Mouse (Mus musculus): ENCODE measurements around the gene Uba2. TPM values are rescaled to one million over a fixed set of nuclear protein-coding genes. Genes with fewer than 3 reads are reported as not detected.

The Uba2 gene
- 95.1 TPM for polyA plus RNA-seq (2017; shearing (Covaris generic))

GRCm38 (mm10) chr7:34169454-34169853 is at the start of gene Uba2:
Uba2 (minus strand) TSS chr7:34169599.

GRCm38 (mm10) chr7:34196132-34197128 is 27.0 kb upstream of the Uba2 start, which contains the start of gene Pdcd2l:
Pdcd2l (minus strand) TSS chr7:34196661.

GRCm38 (mm10) chr7:34133117-34133762 is 36.2 kb downstream of the Uba2 start, which contains the start of gene Wtip:
Wtip (minus strand) TSS chr7:34133268.

GRCm38 (mm10) chr7:34094911-34095481 is 74.4 kb downstream of the Uba2 start, which contains the start of gene Scgb1b30:
Scgb1b30 (plus strand) TSS chr7:34095431.

Other genes with a start within 250 kb of the Uba2 start
- gene Scgb2b26, start 224.6 kb downstream of the Uba2 start, polyA plus RNA-seq (2017; shearing (Covaris generic)) = not detected
- gene Scgb2b27, start 155.7 kb downstream of the Uba2 start, polyA plus RNA-seq (2017; shearing (Covaris generic)) = not detected
- not detected for gene Scgb1b27, start 148.1 kb downstream of the Uba2 start, polyA plus RNA-seq (2017; shearing (Covaris generic))
- not detected for gene Scgb1b30, start 74.2 kb downstream of the Uba2 start, polyA plus RNA-seq (2017; shearing (Covaris generic))
- gene Wtip, start 36.3 kb downstream of the Uba2 start, polyA plus RNA-seq (2017; shearing (Covaris generic)) = not detected
- 33.5 TPM for gene Pdcd2l, start 27.1 kb upstream of the Uba2 start, polyA plus RNA-seq (2017; shearing (Covaris generic))
- 259 TPM for gene Gpi1, start 60.7 kb upstream of the Uba2 start, polyA plus RNA-seq (2017; shearing (Covaris generic))
- gene Gm6096, start 81.4 kb upstream of the Uba2 start, polyA plus RNA-seq (2017; shearing (Covaris generic)) = 2.3 TPM
- 41.8 TPM for gene 4931406P16Rik, start 144.0 kb upstream of the Uba2 start, polyA plus RNA-seq (2017; shearing (Covaris generic))
- 165 TPM for gene Lsm14a, start 223.7 kb upstream of the Uba2 start, polyA plus RNA-seq (2017; shearing (Covaris generic))

Measured in effector memory CD4-positive, alpha-beta T cell, adult 5 months (primary cell).